Mouse (Mus musculus) hindbrain, embryonic 15.5 days (tissue): ENCODE measurements around the gene Fnbp1. TPM values are rescaled to one million over a fixed set of nuclear protein-coding genes. Genes with fewer than 3 reads are reported as not detected.
A peak's percentile ranks its signal among the peaks of the same experiment; 100 is the strongest.

ENCODE experiments used
- ATAC-seq: fragments of 200-750 bp; cut with Nextera tagmentation; 2 replicates; pipeline ENCODE4 v1.8.0; 2017; ENCODE audit warnings: low read depth, moderate number of reproducible peaks, moderate TSS enrichment; ENCODE audit not compliant: low FRiP score
- H3K27ac ChIP-seq: fragments of 300-500 bp; sonication (generic); replicated peaks from 2 replicates; pipeline ENCODE4 v1.5.1; 2015; ENCODE audit warnings: mild to moderate bottlenecking, inconsistent platforms
- H3K27me3 ChIP-seq: fragments of 300-500 bp; sonication (generic); 2 replicates; pipeline ENCODE4 v1.6.1; 2015; ENCODE audit warnings: control low read depth, inconsistent platforms
- H3K36me3 ChIP-seq: fragments of 300-500 bp; sonication (generic); 2 replicates; pipeline ENCODE4 v1.6.1; 2015; ENCODE audit warnings: control low read depth, inconsistent platforms
- H3K4me1 ChIP-seq: fragments of 300-500 bp; sonication (generic); replicated peaks from 2 replicates; pipeline ENCODE4 v1.6.1; 2015; ENCODE audit warnings: control low read depth, inconsistent platforms
- H3K4me2 ChIP-seq: fragments of 300-500 bp; sonication (generic); 2 replicates; pipeline ENCODE4 v1.6.1; 2015; ENCODE audit warnings: moderate library complexity, mild to moderate bottlenecking, inconsistent platforms
- H3K4me3 ChIP-seq: fragments of 300-500 bp; sonication (generic); 2 replicates; pipeline ENCODE4 v1.5.1; 2015; ENCODE audit warnings: mild to moderate bottlenecking, inconsistent platforms
- H3K9ac ChIP-seq: fragments of 300-500 bp; sonication (generic); 2 replicates; pipeline ENCODE4 v1.6.1; 2015; ENCODE audit warnings: inconsistent platforms
- H3K9me3 ChIP-seq: fragments of 300-500 bp; sonication (generic); 2 replicates; pipeline ENCODE4 v1.6.1; 2016; ENCODE audit warnings: control low read depth, inconsistent platforms
- WGBS: fragments of 180-500 bp; shearing (Covaris S2); methylation state at CpG from one replicate; pipeline ENCODE4 v1.1.7; 2015; 5-methylcytosine and 5-hydroxymethylcytosine counted together
- polyA plus RNA-seq: library from polyadenylated mRNA; unstranded; fragments of >200 nt; fragmentation: Nextera tagmentation; extraction: Ambion mirVana; gene quantifications from 2 replicates; pipeline ENCODE4 v1.2.1, GENCODE M21; 2015

Gene Fnbp1
- polyA plus RNA-seq, 1 experiment from 2014 or later, result 33.0 TPM

DNA sequence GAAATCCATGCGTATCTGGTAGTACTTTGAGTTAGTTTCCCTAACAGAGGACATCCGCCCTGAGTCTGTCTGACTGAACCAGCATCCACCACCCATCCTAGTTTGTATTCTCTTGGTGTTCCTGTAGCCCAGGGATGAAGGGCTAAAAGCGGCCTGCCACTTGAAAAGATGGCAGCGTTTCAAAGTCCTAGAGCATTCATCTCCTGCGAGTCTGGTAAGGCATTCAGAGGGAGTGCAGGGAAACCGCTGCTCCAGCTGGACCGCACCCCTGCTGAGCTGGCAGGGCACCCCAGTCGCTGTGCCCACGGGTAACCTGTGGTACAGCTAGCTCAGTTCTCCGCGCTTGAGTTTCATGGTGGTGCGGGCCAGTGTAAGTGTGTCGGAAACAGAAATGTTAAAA, 22.0 kb downstream of the Fnbp1 start:
- no peaks in the 10 kb centered on the region for H3K27me3 ChIP-seq
- ATAC-seq, result peak; percentile 73
- no peak overlapping the region for H3K4me2 ChIP-seq
- WGBS, result 49% methylated on average over 13 of the region's 13 CpGs
- H3K36me3 ChIP-seq, result no peaks in the 10 kb centered on the region
- no peak overlapping the region for H3K4me3 ChIP-seq
- H3K9me3 ChIP-seq, result no peaks in the 10 kb centered on the region
- H3K9ac ChIP-seq, result no peak overlapping the region
- 0 out of 2 replicates have a peak, but pooled peaks cover 13% of the 10 kb centered on the region for H3K4me1 ChIP-seq
- peak overlapping the region; percentile 71 for H3K27ac ChIP-seq

DNA sequence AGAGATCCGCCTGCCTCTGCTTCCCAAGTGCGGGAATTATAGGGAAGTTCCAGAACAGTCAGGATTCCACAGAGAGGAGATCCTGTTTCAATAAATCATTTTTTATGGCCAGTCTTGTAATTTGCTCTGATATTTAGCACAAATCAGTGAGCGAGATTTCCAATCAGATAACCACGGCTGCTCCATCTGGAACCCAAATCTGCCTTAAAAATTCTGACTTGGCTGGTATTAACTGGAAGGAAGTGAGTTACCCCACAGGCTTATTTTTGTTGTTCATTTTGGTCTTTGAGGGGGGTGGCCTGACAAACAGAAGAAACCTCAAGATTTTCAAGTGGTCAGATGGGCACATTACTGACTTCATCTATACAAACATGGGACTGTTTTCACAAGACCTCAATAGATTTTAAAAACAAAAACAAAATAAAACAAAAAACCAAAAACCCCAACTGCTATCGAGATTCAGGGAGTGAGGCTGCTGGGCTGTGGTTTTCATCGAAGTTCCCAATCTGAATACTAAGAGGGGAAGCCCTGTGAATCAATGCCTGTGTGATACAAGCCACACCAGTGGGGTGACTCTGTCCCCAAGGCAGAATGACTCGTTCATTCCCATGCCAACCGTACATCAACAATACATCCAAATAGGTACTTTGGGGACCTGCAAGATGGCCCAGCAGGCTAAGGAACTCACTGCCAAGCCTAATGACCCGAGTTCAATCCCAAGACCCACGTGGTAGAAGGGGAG, 23.0 kb downstream of the Fnbp1 start:
- ATAC-seq, result 0 out of 2 replicates have a peak, but pooled peaks have one; percentile 50
- no peak overlapping the region for H3K4me2 ChIP-seq
- H3K4me1 ChIP-seq, result 0 out of 2 replicates have a peak, but pooled peaks cover 13% of the 10 kb centered on the region
- H3K27me3 ChIP-seq, result no peaks in the 10 kb centered on the region
- WGBS, result 75% methylated on average over 10 of the region's 10 CpGs
- H3K9me3 ChIP-seq, result no peaks in the 10 kb centered on the region
- H3K27ac ChIP-seq, result peak overlapping the region; percentile 71
- no peak overlapping the region for H3K9ac ChIP-seq
- no peak overlapping the region for H3K4me3 ChIP-seq
- no peaks in the 10 kb centered on the region for H3K36me3 ChIP-seq

DNA sequence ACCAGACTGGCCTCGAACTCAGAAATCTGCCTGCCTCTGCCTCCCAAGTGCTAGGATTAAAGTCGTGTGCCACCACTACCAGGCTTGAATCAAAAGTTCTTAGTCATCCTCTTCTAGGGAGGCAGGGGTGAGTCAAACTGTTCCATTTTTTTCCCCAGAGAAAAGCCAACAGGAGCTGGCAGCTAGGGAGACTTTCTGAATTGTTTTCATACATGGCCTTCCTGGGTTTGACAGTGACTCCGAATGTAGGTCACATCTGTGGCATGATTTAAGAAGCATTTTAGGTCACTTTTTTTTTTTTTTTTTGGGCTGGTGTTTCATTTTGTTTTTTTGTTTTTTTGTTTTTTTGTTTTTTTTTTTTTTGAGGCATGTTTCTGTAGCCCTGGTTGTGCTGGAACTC, 23.6 kb downstream of the Fnbp1 start:
- no peak overlapping the region for H3K27ac ChIP-seq
- H3K4me1 ChIP-seq, result 0 out of 2 replicates have a peak, but pooled peaks cover 13% of the 10 kb centered on the region
- H3K36me3 ChIP-seq, result no peaks in the 10 kb centered on the region
- WGBS, result 88% methylated on average over 3 of the region's 3 CpGs
- no peaks in the 10 kb centered on the region for H3K9me3 ChIP-seq
- H3K27me3 ChIP-seq, result no peaks in the 10 kb centered on the region
- no peak overlapping the region for H3K9ac ChIP-seq
- ATAC-seq, result no peak
- H3K4me3 ChIP-seq, result no peak overlapping the region
- no peak overlapping the region for H3K4me2 ChIP-seq

DNA sequence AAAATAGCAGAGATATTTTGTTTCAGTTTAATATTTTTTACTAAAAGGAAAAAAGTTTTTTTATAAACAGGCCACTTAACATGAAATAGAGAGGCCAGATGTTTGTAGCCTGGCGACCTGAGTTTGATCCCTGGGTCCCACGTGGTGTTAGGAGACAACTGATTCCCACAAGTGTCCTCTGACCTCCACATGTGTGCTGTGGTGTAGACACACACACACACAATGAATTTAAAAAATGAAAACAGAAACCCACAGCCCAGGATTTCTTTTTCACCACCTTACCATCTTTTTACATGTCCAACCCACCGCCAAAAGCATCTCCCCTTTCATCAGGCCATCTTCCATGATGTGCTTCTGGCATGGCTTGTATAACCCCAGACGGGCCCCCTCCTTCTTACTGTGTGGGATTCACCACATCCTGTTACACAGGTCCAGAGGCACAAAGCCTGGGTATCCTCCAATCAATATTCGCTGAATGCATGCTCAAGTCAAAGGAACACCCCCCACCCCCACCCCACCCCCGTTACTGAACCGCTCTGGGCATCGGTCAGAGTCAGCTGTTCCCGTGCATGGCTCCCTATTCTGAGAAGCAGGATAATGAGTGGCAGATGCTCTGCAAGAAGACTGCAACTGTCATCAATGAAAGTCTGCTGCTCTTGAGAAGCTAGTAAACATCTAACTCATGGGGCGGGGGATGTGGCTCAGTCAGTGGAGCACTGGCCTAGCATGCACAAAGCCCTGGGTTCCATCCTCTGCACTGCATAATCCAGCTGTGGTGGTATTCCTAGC, 25.7 kb downstream of the Fnbp1 start:
- no peak overlapping the region for H3K4me3 ChIP-seq
- no peaks in the 10 kb centered on the region for H3K36me3 ChIP-seq
- 62% methylated on average over 10 of the region's 10 CpGs for WGBS
- no peak overlapping the region for H3K27ac ChIP-seq
- no peaks in the 10 kb centered on the region for H3K9me3 ChIP-seq
- no peaks in the 10 kb centered on the region for H3K27me3 ChIP-seq
- 0 out of 2 replicates have a peak, but pooled peaks cover 13% of the 10 kb centered on the region for H3K4me1 ChIP-seq
- H3K4me2 ChIP-seq, result no peak overlapping the region
- no peak overlapping the region for H3K9ac ChIP-seq
- no peak for ATAC-seq

DNA sequence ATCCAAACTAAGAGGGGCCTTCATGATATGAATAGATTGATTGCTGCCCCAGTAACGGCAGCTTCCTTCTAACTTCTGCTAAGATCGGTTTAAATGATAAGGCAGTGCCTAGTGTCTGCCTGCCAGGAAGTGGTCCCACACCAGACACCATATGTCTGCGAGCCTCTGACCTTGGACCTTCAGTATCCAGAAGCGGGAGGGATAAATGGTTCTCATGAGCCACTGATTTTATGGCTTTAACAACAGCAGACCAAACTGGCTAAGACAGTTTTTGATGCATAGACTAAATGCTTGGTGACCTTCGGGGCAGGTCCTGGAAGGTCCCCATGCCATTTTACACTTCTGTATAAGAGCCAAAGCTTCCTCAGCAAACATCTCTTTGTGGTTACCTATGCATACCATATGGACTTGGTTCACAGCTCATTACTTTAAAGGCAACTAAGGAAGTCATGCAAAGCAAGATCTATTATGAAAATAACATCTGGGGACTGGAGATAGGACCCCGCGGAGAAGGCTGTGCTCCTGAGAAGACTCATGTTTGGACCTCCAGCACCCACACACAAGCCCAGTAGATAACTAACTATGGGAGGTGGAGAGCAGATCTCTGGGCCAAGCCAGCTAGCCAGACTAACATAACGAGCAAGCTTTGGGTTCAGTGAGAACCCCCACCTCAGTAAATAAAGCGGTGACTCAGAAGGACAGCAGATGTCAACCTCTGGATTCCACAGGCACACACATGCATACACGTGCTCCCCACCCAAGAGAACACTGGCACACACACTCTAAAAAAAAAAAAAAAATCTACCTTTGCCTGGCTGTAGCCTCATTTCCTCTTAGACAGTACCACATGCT, 26.5 kb downstream of the Fnbp1 start:
- 0 out of 2 replicates have a peak, but pooled peaks cover 13% of the 10 kb centered on the region for H3K4me1 ChIP-seq
- H3K27ac ChIP-seq, result 0 out of 2 replicates have a peak overlapping the region, but pooled peaks have one; percentile 20
- 80% methylated on average over 10 of the region's 10 CpGs for WGBS
- H3K4me2 ChIP-seq, result no peak overlapping the region
- H3K27me3 ChIP-seq, result no peaks in the 10 kb centered on the region
- H3K9ac ChIP-seq, result no peak overlapping the region
- no peaks in the 10 kb centered on the region for H3K36me3 ChIP-seq
- no peak overlapping the region for H3K4me3 ChIP-seq
- no peaks in the 10 kb centered on the region for H3K9me3 ChIP-seq
- ATAC-seq, result no peak

DNA sequence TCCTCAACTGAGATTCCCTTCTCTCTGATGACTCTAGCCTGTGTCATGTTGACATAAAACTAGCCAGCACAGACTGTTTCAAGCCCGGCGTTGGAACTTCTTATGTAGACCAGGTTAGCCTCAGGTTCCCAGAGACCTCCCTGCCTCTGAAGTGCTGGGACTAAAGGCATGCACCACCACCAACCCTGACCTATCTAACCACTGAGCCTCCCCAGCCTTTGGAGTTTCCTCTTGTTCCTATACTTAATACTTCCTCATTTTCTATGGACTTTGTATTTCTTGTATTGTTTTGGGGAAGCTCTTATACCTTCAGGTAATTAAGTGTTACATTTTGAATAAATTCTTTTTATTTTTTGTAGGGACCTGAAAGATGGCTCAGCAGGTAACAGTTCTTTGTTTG, 27.6 kb downstream of the Fnbp1 start:
- Histone ChIP-seq H3K9ac (no peak overlapping the region), H3K27me3 (no peaks in the 10 kb centered on the region), H3K27ac (no peak overlapping the region), H3K9me3 (no peaks in the 10 kb centered on the region), H3K36me3 (no peaks in the 10 kb centered on the region), H3K4me1 (0 out of 2 replicates have a peak, but pooled peaks cover 4% of the 10 kb centered on the region), H3K4me2 (no peak overlapping the region), H3K4me3 (no peak overlapping the region)
- 98% methylated on average over 2 of the region's 2 CpGs for WGBS
- no peak for ATAC-seq

DNA sequence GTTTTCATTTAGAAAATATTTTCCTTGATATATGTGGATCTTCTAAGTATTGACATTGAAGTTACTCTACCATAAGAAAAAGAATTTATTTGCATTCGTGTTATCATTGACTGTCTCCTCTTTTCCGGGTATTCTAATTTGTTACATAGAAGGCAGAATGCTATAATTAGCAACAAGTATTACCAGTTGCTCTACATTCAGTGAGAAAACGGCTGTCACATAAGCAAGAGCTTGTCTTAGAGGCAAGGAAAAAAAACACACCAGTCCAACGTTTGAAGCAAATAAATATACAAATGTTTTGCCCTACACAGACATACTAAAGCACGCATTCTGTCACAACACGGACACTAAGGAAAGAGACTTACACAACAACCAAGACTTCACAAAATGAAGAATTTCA, 30.1 kb downstream of the Fnbp1 start:
- no peaks in the 10 kb centered on the region for H3K27me3 ChIP-seq
- no peak overlapping the region for H3K4me2 ChIP-seq
- H3K36me3 ChIP-seq, result no peaks in the 10 kb centered on the region
- H3K4me3 ChIP-seq, result no peak overlapping the region
- H3K27ac ChIP-seq, result no peak overlapping the region
- H3K9me3 ChIP-seq, result no peaks in the 10 kb centered on the region
- ATAC-seq, result no peak
- whole genome bisulfite sequencing, result 86% methylated on average over 6 of the region's 6 CpGs
- H3K4me1 ChIP-seq, result peaks cover 20% of the 10 kb centered on the region
- no peak overlapping the region for H3K9ac ChIP-seq

DNA sequence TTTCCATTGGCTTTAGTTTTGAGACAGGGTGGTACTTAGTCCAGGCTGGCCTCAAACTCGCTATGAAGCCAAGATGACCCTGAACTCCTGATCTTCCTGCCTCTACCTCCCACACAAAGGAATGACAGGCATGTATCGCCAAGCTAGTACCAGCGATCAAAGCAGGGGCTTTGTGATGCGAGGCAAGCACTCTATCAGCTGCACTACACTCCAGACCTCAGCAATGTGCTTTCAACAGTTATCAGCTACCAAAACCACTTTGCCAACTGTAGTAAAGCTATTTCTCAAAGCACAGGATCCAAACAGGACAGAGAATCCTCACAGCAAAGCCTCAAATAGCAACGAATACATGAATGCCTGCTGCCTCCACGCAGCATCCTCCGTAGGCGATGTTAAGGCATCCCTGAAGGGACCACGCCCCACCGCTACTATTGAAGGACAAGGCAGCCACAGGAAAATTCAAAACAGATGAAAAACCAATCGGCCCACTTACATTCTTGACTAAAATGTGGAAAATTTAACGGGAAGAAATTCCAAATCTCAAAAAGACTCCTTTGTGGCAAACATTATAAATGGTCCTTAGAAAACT, 31.8 kb downstream of the Fnbp1 start:
- H3K4me1 ChIP-seq, result peaks cover 22% of the 10 kb centered on the region
- no peak overlapping the region for H3K4me3 ChIP-seq
- no peaks in the 10 kb centered on the region for H3K27me3 ChIP-seq
- no peak for ATAC-seq
- H3K9me3 ChIP-seq, result no peaks in the 10 kb centered on the region
- no peak overlapping the region for H3K27ac ChIP-seq
- no peaks in the 10 kb centered on the region for H3K36me3 ChIP-seq
- WGBS, result 79% methylated on average over 12 of the region's 12 CpGs
- H3K4me2 ChIP-seq, result no peak overlapping the region
- no peak overlapping the region for H3K9ac ChIP-seq

DNA sequence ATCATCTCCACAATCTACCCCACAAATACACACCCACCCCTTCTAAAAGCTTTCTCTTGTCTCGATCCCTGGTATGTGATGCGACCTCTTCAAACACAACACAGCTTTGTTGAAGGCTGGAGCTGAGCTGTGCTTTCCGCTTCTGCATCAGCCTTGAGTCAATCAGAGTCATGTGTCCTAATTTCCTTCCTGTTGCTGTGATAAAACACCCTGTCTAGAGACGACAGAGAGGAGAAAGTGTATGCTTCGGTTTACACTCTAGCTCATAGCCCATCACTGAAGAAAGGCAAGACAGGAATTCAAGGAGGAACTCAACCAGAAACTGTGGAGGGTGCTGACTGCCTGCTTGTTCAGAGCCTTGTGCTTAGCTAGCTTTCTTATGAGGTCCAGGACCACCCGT, 33.6 kb downstream of the Fnbp1 start:
- Histone ChIP-seq H3K4me3 (no peak overlapping the region), H3K36me3 (no peaks in the 10 kb centered on the region), H3K9me3 (no peaks in the 10 kb centered on the region), H3K27ac (peak overlapping the region; percentile 84), H3K27me3 (no peaks in the 10 kb centered on the region), H3K4me2 (no peak overlapping the region), H3K4me1 (peaks cover 22% of the 10 kb centered on the region), H3K9ac (no peak overlapping the region)
- 80% methylated on average over 6 of the region's 6 CpGs for WGBS
- ATAC-seq, result no peak

DNA sequence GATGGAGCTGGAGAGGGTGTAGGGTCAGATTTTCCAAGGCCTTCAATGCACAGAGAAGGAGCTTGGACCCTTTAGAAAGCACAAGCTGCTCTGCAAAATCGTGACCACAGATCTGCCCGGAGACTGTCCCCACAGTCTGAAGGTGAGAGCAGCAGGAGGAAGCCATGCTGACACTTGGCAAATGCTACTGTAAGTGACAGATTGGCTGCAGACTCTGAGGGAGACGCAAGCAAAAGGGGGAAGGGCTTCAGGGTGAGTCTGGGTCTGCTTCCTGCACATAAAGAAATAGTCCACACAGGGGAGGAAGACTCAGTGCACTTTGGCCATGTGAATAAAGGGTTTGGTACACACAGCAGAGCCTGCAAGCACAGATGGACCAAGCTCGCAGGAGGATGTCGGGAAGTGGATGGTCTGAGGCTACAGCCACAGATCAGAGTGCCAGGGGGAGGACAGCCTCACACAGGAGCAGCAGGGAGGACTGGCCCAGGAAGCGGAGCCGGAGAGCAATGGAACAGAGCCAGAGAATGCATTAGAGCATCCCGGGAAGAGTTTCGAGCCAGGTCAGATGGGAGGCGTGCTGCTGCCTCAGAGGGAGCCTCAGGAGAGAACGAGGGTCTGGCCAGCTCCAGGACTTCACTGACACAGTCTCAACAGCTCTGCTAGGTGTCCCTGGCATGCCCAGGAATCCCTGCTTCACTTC, 35.0 kb downstream of the Fnbp1 start:
- peak overlapping the region; percentile 17 for H3K4me2 ChIP-seq
- peak; percentile 80 for ATAC-seq
- H3K4me3 ChIP-seq, result no peak overlapping the region
- peak overlapping the region; percentile 84 for H3K27ac ChIP-seq
- peaks cover 22% of the 10 kb centered on the region for H3K4me1 ChIP-seq
- no peaks in the 10 kb centered on the region for H3K27me3 ChIP-seq
- no peak overlapping the region for H3K9ac ChIP-seq
- H3K36me3 ChIP-seq, result no peaks in the 10 kb centered on the region
- no peaks in the 10 kb centered on the region for H3K9me3 ChIP-seq
- WGBS, result 28% methylated on average over 11 of the region's 11 CpGs

DNA sequence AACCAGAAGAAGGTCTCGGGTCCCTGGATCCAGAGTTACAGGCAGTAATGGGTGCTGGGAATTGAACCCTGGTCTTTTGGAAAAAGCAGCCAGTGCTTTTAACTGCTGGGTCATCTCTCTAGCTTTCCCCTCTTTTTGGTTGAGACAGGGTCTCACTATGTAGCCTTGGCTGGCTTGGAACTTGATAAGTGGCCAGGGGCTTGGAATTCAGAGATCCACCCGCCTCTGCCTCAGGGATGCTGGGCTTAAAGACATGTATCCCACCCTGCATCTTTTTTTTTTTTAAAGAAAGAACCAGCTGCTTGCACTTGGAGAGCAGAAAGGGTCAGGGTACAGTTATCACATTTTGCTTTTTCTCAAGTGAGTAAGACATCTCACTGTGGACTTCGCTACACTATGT, 35.8 kb downstream of the Fnbp1 start:
- Histone ChIP-seq H3K27me3 (no peaks in the 10 kb centered on the region), H3K9ac (no peak overlapping the region), H3K36me3 (no peaks in the 10 kb centered on the region), H3K27ac (peak overlapping the region; percentile 84), H3K4me1 (peaks cover 22% of the 10 kb centered on the region), H3K9me3 (no peaks in the 10 kb centered on the region), H3K4me2 (no peak overlapping the region), H3K4me3 (no peak overlapping the region)
- ATAC-seq, result no peak
- 91% methylated on average over 3 of the region's 3 CpGs for WGBS
